Mouse (Mus musculus): ENCODE measurements around the gene Srgap2. TPM values are rescaled to one million over a fixed set of nuclear protein-coding genes. Genes with fewer than 3 reads are reported as not detected.

The Srgap2 gene
- polyA plus RNA-seq, 1 experiment from 2014 or later = 16.7 TPM

DNA sequence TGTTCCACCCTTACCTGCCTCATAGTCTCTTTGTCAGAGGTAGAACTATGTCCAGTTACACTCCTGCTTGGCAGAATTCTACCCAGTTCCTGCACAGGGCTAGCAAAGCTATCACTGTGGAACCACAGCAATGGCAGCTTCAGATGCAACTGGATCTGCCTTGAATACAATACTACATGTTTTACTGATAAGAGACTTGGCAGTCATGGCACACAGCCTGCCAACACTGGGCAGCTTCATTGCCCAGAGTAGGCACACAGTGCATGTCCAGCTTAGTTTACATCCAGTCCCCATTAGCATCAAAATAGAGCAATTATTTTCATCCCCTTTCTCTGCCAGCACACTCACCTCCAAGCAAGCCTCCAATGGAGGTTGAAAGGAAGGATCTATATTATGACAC, 89.2 kb downstream of the Srgap2 start:
- H3K4me2 ChIP-seq (ENCODE audit: low read depth, low read length) = no peak overlapping the region
- H3K4me1 ChIP-seq (replicated peaks; ENCODE audit: control insufficient read depth, insufficient read depth, low read length) = no peaks in the 10 kb centered on the region
- H3K9ac ChIP-seq (ENCODE audit: low read length) = no peak overlapping the region
- no peaks in the 10 kb centered on the region for H3K27me3 ChIP-seq (ENCODE audit: control insufficient read depth, insufficient read depth, low read depth, low read length)
- no peaks in the 10 kb centered on the region for H3K36me3 ChIP-seq (ENCODE audit: control insufficient read depth, insufficient read depth, low read length)
- no peak overlapping the region for H3K27ac ChIP-seq (ENCODE audit: low read length)
- no peaks in the 10 kb centered on the region for H3K9me3 ChIP-seq (ENCODE audit: control insufficient read depth, low read length)
- no peak for ATAC-seq (ENCODE audit: low read depth)
- no peak overlapping the region for H3K4me3 ChIP-seq (ENCODE audit: low read length)

- Histone ChIP-seq H3K4me2 (ENCODE audit: low read depth, low read length) (no peak overlapping the region), H3K4me1 (replicated peaks; ENCODE audit: control insufficient read depth, insufficient read depth, low read length) (0 out of 2 replicates have a peak, but pooled peaks cover 3% of the 10 kb centered on the region), H3K27ac (ENCODE audit: low read length) (no peak overlapping the region), H3K4me3 (ENCODE audit: low read length) (no peak overlapping the region), H3K9me3 (ENCODE audit: control insufficient read depth, low read length) (no peaks in the 10 kb centered on the region), H3K36me3 (ENCODE audit: control insufficient read depth, insufficient read depth, low read length) (no peaks in the 10 kb centered on the region), H3K9ac (ENCODE audit: low read length) (no peak overlapping the region), H3K27me3 (ENCODE audit: control insufficient read depth, insufficient read depth, low read depth, low read length) (no peaks in the 10 kb centered on the region)
- no peak for ATAC-seq (ENCODE audit: low read depth)
- WGBS = 72% methylated on average over 7 of the region's 7 CpGs
Measured at GRCm38 (mm10) chr1:131436609-131437008, 90.5 kb downstream of the Srgap2 start.

DNA sequence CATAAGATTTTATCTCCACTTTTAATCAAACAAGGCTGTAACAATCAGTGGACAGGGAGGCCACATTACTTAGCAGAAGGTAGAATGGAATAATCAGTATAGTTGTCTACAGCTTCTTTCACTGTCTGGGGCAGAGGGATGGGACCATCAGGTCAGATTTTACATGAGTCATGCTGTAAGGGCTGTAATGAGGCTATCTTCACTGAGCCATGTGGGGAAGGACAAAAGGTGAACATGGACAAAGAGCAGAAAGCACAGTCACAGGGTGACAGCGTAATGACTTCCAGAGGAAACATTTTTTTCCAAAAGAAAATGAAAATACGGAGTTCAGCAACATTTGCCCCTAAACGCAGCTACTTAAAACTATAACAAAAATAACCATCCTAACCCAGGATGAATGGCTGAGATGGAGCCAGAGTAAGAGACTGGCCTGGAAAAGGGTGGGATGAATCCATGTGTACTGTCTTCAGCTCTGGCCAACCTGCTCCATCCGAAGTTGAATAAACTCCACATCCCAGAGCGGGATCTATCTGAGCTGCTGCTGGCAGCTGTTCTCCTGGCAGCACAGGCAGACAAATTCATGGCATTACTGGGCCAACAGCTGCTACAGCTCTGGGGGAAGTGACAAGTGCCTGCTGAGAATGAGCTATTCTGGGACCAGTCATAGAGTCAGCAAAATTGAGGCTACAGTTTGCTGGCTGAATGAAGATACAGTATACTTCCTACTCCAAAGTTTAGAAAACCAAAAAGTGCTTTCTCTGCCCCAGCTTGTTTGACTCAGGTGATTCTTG, 95.5 kb downstream of the Srgap2 start:
- Histone ChIP-seq H3K4me3 (ENCODE audit: low read length) (no peak overlapping the region), H3K36me3 (ENCODE audit: control insufficient read depth, insufficient read depth, low read length) (no peaks in the 10 kb centered on the region), H3K9ac (ENCODE audit: low read length) (no peak overlapping the region), H3K4me1 (replicated peaks; ENCODE audit: control insufficient read depth, insufficient read depth, low read length) (peaks cover 15% of the 10 kb centered on the region), H3K9me3 (ENCODE audit: control insufficient read depth, low read length) (no peaks in the 10 kb centered on the region), H3K27ac (ENCODE audit: low read length) (no peak overlapping the region), H3K4me2 (ENCODE audit: low read depth, low read length) (no peak overlapping the region), H3K27me3 (ENCODE audit: control insufficient read depth, insufficient read depth, low read depth, low read length) (no peaks in the 10 kb centered on the region)
- WGBS = 53% methylated on average over 5 of the region's 5 CpGs
- ATAC-seq (ENCODE audit: low read depth) = peak; percentile 87

DNA sequence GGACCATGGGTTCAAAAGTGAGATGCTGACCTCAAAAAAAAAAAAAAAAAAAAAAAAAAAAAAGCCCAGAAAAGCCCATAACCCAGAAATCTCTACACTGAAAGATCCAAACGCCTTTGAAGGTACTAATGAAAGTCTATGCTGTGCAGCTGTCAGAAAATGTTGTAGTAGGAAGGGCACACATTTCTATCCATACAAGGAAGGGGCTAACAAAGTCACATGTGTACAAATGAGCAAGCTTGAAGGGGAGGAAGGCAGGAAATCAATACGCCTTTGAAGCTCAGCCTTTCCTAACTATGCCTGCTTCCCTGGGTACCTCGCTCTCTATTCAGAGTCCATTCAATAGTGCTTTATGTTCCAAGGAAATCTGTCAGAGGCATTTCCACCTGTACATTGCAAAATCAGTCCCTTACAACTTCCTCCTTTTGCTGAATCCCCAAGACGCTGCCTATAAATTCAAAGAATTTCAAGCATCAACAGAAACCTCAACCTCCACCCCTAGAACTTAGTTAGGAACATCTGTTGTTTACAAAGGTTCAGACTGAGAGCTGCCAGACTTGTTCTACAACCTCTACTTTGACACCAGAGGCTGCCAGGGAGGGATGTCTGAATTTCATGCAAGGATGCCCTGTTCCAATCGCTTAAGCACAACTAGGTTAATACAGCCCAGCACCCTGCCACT, 99.9 kb downstream of the Srgap2 start:
- Histone ChIP-seq H3K4me1 (replicated peaks; ENCODE audit: control insufficient read depth, insufficient read depth, low read length) (peaks cover 15% of the 10 kb centered on the region), H3K4me3 (ENCODE audit: low read length) (no peak overlapping the region), H3K4me2 (ENCODE audit: low read depth, low read length) (no peak overlapping the region; the same call in 1 of the 2 replicates), H3K27me3 (ENCODE audit: control insufficient read depth, insufficient read depth, low read depth, low read length) (no peaks in the 10 kb centered on the region), H3K27ac (ENCODE audit: low read length) (peak overlapping the region; percentile 80), H3K9me3 (ENCODE audit: control insufficient read depth, low read length) (no peaks in the 10 kb centered on the region), H3K36me3 (ENCODE audit: control insufficient read depth, insufficient read depth, low read length) (no peaks in the 10 kb centered on the region), H3K9ac (ENCODE audit: low read length) (no peak overlapping the region)
- ATAC-seq (ENCODE audit: low read depth) = peak; percentile 63
- WGBS = 18% methylated on average over 5 of the region's 5 CpGs

GRCm38 (mm10) chr1:131423061-131423460, 104.1 kb downstream of the Srgap2 start:
- no peak overlapping the region for H3K4me3 ChIP-seq (ENCODE audit: low read length)
- H3K27me3 ChIP-seq (ENCODE audit: control insufficient read depth, insufficient read depth, low read depth, low read length) = no peaks in the 10 kb centered on the region
- ATAC-seq (ENCODE audit: low read depth) = no peak
- no peak overlapping the region for H3K9ac ChIP-seq (ENCODE audit: low read length)
- H3K27ac ChIP-seq (ENCODE audit: low read length) = no peak overlapping the region
- H3K9me3 ChIP-seq (ENCODE audit: control insufficient read depth, low read length) = no peaks in the 10 kb centered on the region
- no peaks in the 10 kb centered on the region for H3K36me3 ChIP-seq (ENCODE audit: control insufficient read depth, insufficient read depth, low read length)
- WGBS = 79% methylated on average over 3 of the region's 3 CpGs
- no peak overlapping the region for H3K4me2 ChIP-seq (ENCODE audit: low read depth, low read length)
- peaks cover 25% of the 10 kb centered on the region for H3K4me1 ChIP-seq (replicated peaks; ENCODE audit: control insufficient read depth, insufficient read depth, low read length)

GRCm38 (mm10) chr1:131421113-131421512, 106.0 kb downstream of the Srgap2 start:
- Histone ChIP-seq H3K4me1 (replicated peaks; ENCODE audit: control insufficient read depth, insufficient read depth, low read length) (peaks cover 13% of the 10 kb centered on the region), H3K27ac (ENCODE audit: low read length) (no peak overlapping the region), H3K9me3 (ENCODE audit: control insufficient read depth, low read length) (no peaks in the 10 kb centered on the region), H3K4me2 (ENCODE audit: low read depth, low read length) (no peak overlapping the region), H3K4me3 (ENCODE audit: low read length) (no peak overlapping the region), H3K36me3 (ENCODE audit: control insufficient read depth, insufficient read depth, low read length) (no peaks in the 10 kb centered on the region), H3K9ac (ENCODE audit: low read length) (no peak overlapping the region), H3K27me3 (ENCODE audit: control insufficient read depth, insufficient read depth, low read depth, low read length) (no peaks in the 10 kb centered on the region)
- ATAC-seq (ENCODE audit: low read depth) = no peak

DNA sequence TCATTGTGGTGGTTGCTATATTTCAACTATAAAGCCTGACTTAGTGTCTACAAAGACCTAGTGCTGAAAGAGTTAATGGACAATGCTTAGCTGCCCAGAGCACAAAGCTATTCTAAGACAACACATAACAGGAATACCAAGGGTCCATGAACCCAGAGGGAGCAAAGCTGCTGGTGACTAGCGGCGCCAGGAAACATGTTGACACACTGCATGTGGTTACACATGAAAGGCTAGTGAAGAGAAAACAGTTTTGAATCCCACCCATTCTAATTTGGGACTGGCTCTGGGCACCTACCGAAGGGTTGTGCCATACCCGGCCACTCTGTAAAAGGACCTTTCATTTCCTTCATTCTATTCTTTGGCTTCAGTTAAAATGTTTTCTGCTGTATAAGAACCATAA, 106.5 kb downstream of the Srgap2 start:
- Histone ChIP-seq H3K27me3 (ENCODE audit: control insufficient read depth, insufficient read depth, low read depth, low read length) (no peaks in the 10 kb centered on the region), H3K9me3 (ENCODE audit: control insufficient read depth, low read length) (no peaks in the 10 kb centered on the region), H3K4me1 (replicated peaks; ENCODE audit: control insufficient read depth, insufficient read depth, low read length) (peaks cover 13% of the 10 kb centered on the region), H3K9ac (ENCODE audit: low read length) (0 out of 2 replicates have a peak overlapping the region, but pooled peaks have one; percentile 3), H3K27ac (ENCODE audit: low read length) (no peak overlapping the region), H3K36me3 (ENCODE audit: control insufficient read depth, insufficient read depth, low read length) (no peaks in the 10 kb centered on the region), H3K4me2 (ENCODE audit: low read depth, low read length) (no peak overlapping the region), H3K4me3 (ENCODE audit: low read length) (no peak overlapping the region)
- no peak for ATAC-seq (ENCODE audit: low read depth)
- WGBS = 54% methylated on average over 4 of the region's 4 CpGs

GRCm38 (mm10) chr1:131419307-131419706, 107.8 kb downstream of the Srgap2 start:
- Histone ChIP-seq H3K27ac (ENCODE audit: low read length) (no peak overlapping the region), H3K4me1 (replicated peaks; ENCODE audit: control insufficient read depth, insufficient read depth, low read length) (peaks cover 13% of the 10 kb centered on the region), H3K4me3 (ENCODE audit: low read length) (no peak overlapping the region), H3K4me2 (ENCODE audit: low read depth, low read length) (no peak overlapping the region), H3K27me3 (ENCODE audit: control insufficient read depth, insufficient read depth, low read depth, low read length) (no peaks in the 10 kb centered on the region), H3K9ac (ENCODE audit: low read length) (no peak overlapping the region), H3K9me3 (ENCODE audit: control insufficient read depth, low read length) (no peaks in the 10 kb centered on the region), H3K36me3 (ENCODE audit: control insufficient read depth, insufficient read depth, low read length) (no peaks in the 10 kb centered on the region)
- 6% methylated on average over 3 of the region's 3 CpGs for WGBS
- no peak for ATAC-seq (ENCODE audit: low read depth)

DNA sequence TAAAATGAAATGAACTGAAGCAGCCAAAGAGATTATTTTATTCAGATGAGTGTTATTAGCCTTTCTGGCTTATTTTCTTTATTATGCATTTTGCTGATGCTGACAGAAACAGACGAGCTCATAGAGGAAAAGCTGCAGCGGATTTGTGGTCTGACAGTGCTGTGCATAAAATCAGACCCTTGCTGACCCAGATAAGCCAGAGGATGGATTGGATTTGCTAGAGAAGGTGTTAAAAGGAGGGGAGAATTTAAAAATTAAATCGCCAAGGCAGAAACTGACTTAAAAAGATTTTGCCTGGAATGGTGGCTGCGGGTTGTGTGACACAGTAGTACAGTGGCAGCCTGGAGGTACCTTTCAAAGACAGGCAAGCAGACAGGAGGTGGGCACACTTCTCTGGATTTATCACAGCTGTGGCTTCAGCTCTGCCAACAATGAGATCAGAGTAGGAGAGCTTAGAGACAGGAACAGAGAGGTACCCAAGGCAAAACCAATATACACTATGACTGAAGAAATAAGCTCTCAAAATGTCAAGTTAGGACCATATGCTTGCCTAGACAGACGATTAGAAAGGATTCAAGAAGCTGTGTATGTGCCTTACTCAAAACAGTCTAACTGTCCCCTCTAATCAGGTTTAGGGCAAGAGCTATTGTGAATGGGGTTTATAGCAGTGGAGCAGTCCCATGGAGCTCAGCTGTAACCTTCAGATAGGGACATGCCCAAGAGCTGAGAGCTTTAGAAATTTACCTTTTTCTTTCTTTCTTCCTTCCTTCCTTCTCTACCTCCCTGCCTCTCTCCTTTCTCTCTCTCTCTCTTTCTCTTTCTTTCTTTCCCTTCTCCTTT, 109.1 kb downstream of the Srgap2 start:
- H3K9ac ChIP-seq (ENCODE audit: low read length) = no peak overlapping the region
- no peak overlapping the region for H3K4me3 ChIP-seq (ENCODE audit: low read length)
- no peak overlapping the region for H3K4me2 ChIP-seq (ENCODE audit: low read depth, low read length)
- peaks cover 13% of the 10 kb centered on the region for H3K4me1 ChIP-seq (replicated peaks; ENCODE audit: control insufficient read depth, insufficient read depth, low read length)
- 64% methylated on average over 5 of the region's 5 CpGs for WGBS
- no peak overlapping the region for H3K27ac ChIP-seq (ENCODE audit: low read length)
- no peaks in the 10 kb centered on the region for H3K27me3 ChIP-seq (ENCODE audit: control insufficient read depth, insufficient read depth, low read depth, low read length)
- H3K36me3 ChIP-seq (ENCODE audit: control insufficient read depth, insufficient read depth, low read length) = no peaks in the 10 kb centered on the region
- no peak for ATAC-seq (ENCODE audit: low read depth)
- no peaks in the 10 kb centered on the region for H3K9me3 ChIP-seq (ENCODE audit: control insufficient read depth, low read length)

All from lung, embryonic 16.5 days (tissue).